Mouse (Mus musculus): ENCODE measurements around the gene Gm49661.

The Gm49661 gene

GRCm38 (mm10) chr8:84984294-84985048 lies 15.2 kb upstream of the Gm49661 start:
- DNase-seq (ENCODE audit: low spot score in 2 of 2) = peak; percentile 66 to 77

GRCm38 (mm10) chr8:84982499-84983011 lies 13.3 kb upstream of the Gm49661 start:
- peak; percentile 35 to 70 for DNase-seq (ENCODE audit: low spot score in 2 of 2)

- peak; percentile 67 to 75 for DNase-seq (ENCODE audit: low spot score in 2 of 2)
These were observed 12.6 kb upstream of the Gm49661 start for GRCm38 (mm10) chr8:84981644-84982498.

- DNase-seq (ENCODE audit: low spot score in 2 of 2) = peak; percentile 77 to 79
These were observed 11.6 kb upstream of the Gm49661 start for GRCm38 (mm10) chr8:84980622-84981358.

GRCm38 (mm10) chr8:84979599-84980421 lies 10.6 kb upstream of the Gm49661 start:
- peak; percentile 96 to 97 for DNase-seq (ENCODE audit: low spot score in 2 of 2)

GRCm38 (mm10) chr8:84978248-84978940 lies 9.2 kb upstream of the Gm49661 start, which contains the start of gene Junb:
Junb (minus strand) TSS chr8:84978718.
- DNase-seq (ENCODE audit: low spot score in 2 of 2) = peak; percentile 97

- DNase-seq (ENCODE audit: low spot score in 2 of 2) = peak; percentile 59 to 67
These were observed 8.4 kb upstream of the Gm49661 start for GRCm38 (mm10) chr8:84977435-84978247.

- no peak for DNase-seq (ENCODE audit: low spot score in 2 of 2)
These were observed 7.7 kb upstream of the Gm49661 start for GRCm38 (mm10) chr8:84976763-84977434.

- DNase-seq (ENCODE audit: low spot score in 2 of 2) = peak; percentile 89 to 93
These were observed 7.0 kb upstream of the Gm49661 start for GRCm38 (mm10) chr8:84976031-84976762.

- DNase-seq (ENCODE audit: low spot score in 2 of 2) = peak; percentile 39 to 45
These were observed 6.2 kb upstream of the Gm49661 start for GRCm38 (mm10) chr8:84975434-84975833.

GRCm38 (mm10) chr8:84974543-84975142 lies 5.4 kb upstream of the Gm49661 start:
- no peak for DNase-seq (ENCODE audit: low spot score in 2 of 2)

GRCm38 (mm10) chr8:84973803-84974542 lies 4.7 kb upstream of the Gm49661 start:
- no peak for DNase-seq (ENCODE audit: low spot score in 2 of 2)

- DNase-seq (ENCODE audit: low spot score in 2 of 2) = no peak
These were observed 3.8 kb upstream of the Gm49661 start for GRCm38 (mm10) chr8:84973079-84973478.

GRCm38 (mm10) chr8:84970913-84971312 lies 1.7 kb upstream of the Gm49661 start:
- DNase-seq (ENCODE audit: low spot score in 2 of 2) = no peak

- DNase-seq (ENCODE audit: low spot score in 2 of 2) = no peak
These were observed 1.0 kb upstream of the Gm49661 start for GRCm38 (mm10) chr8:84970135-84970790.

- DNase-seq (ENCODE audit: low spot score in 2 of 2) = no peak
These were observed 583 bp downstream of the Gm49661 start for GRCm38 (mm10) chr8:84968650-84969049.

All from urinary bladder, adult 18-20 months (tissue).